Mouse (Mus musculus) heart, adult 9 months (tissue): ENCODE measurements around the gene Stab1.
A peak's percentile ranks its signal among the peaks of the same experiment; 100 is the strongest.

Source experiments
- DNase-seq, 2 experiments: peaks; one replicate each; pipeline ENCODE4 v3.0.0; 2022; ENCODE audit warnings: low spot score in 2 of 2

Gene Stab1

GRCm38 (mm10) chr14:31194891-31195513 is 26.6 kb upstream of the Stab1 start:
- peak; percentile 90 to 93 for DNase-seq

GRCm38 (mm10) chr14:31194441-31194840 is 26.0 kb upstream of the Stab1 start:
- no peak for DNase-seq

GRCm38 (mm10) chr14:31193791-31194190 is 25.4 kb upstream of the Stab1 start:
- no peak for DNase-seq

GRCm38 (mm10) chr14:31191936-31192335 is 23.5 kb upstream of the Stab1 start:
- DNase-seq, result no peak

- DNase-seq, result no peak
Observed at GRCm38 (mm10) chr14:31189348-31189747, 20.9 kb upstream of the Stab1 start.

- peak; percentile 48 to 78 for DNase-seq
Observed at GRCm38 (mm10) chr14:31188771-31189181, 20.3 kb upstream of the Stab1 start.

GRCm38 (mm10) chr14:31186656-31187055 is 18.2 kb upstream of the Stab1 start:
- DNase-seq, result peak in 1 of 2 experiments; percentile 68

GRCm38 (mm10) chr14:31184195-31184594 is 15.8 kb upstream of the Stab1 start:
- DNase-seq, result no peak

- no peak for DNase-seq
Observed at GRCm38 (mm10) chr14:31183541-31183940, 15.1 kb upstream of the Stab1 start.

GRCm38 (mm10) chr14:31182786-31183290 is 14.4 kb upstream of the Stab1 start:
- DNase-seq, result peak in 1 of 2 experiments; percentile 73

- DNase-seq, result no peak
Observed at GRCm38 (mm10) chr14:31181512-31181911, 13.1 kb upstream of the Stab1 start.

GRCm38 (mm10) chr14:31179677-31180365 is 11.4 kb upstream of the Stab1 start:
- DNase-seq, result no peak

- no peak for DNase-seq
Observed at GRCm38 (mm10) chr14:31177715-31178114, 9.3 kb upstream of the Stab1 start.

GRCm38 (mm10) chr14:31177287-31177686 is 8.8 kb upstream of the Stab1 start:
- DNase-seq, result no peak

GRCm38 (mm10) chr14:31173537-31173936 is 5.1 kb upstream of the Stab1 start:
- DNase-seq, result no peak

GRCm38 (mm10) chr14:31172781-31173455 is 4.5 kb upstream of the Stab1 start:
- DNase-seq, result peak; percentile 56 to 65

- DNase-seq, result no peak
Observed at GRCm38 (mm10) chr14:31171821-31172220, 3.4 kb upstream of the Stab1 start.

GRCm38 (mm10) chr14:31171386-31171785 is 2.9 kb upstream of the Stab1 start:
- DNase-seq, result no peak

- DNase-seq, result no peak
Observed at GRCm38 (mm10) chr14:31170963-31171362, 2.5 kb upstream of the Stab1 start.

GRCm38 (mm10) chr14:31169508-31169907 is 1.1 kb upstream of the Stab1 start:
- DNase-seq, result no peak

GRCm38 (mm10) chr14:31166827-31167226 is 1.6 kb downstream of the Stab1 start:
- DNase-seq, result no peak

GRCm38 (mm10) chr14:31165991-31166630 is 2.3 kb downstream of the Stab1 start:
- DNase-seq, result peak; percentile 43 to 66
